Mouse (Mus musculus) embryonic fibroblast, embryonic 13.5 days (primary cell): Measurements from ENCODE around the gene Ncor2.

Experiments used
- CTCF ChIP-seq: IDR thresholded peaks from 2 replicates; pipeline ENCODE4 v1.5.1; 2011; ENCODE audit warnings: mild to moderate bottlenecking, control low read depth, low read length, moderate library complexity, borderline replicate concordance; ENCODE audit not compliant: insufficient read depth
- POLR2A ChIP-seq: IDR thresholded peaks from 2 replicates; pipeline ENCODE4 v1.6.1; 2011; ENCODE audit warnings: low read depth, mild to moderate bottlenecking, control low read depth, low read length, moderate library complexity

DNA sequence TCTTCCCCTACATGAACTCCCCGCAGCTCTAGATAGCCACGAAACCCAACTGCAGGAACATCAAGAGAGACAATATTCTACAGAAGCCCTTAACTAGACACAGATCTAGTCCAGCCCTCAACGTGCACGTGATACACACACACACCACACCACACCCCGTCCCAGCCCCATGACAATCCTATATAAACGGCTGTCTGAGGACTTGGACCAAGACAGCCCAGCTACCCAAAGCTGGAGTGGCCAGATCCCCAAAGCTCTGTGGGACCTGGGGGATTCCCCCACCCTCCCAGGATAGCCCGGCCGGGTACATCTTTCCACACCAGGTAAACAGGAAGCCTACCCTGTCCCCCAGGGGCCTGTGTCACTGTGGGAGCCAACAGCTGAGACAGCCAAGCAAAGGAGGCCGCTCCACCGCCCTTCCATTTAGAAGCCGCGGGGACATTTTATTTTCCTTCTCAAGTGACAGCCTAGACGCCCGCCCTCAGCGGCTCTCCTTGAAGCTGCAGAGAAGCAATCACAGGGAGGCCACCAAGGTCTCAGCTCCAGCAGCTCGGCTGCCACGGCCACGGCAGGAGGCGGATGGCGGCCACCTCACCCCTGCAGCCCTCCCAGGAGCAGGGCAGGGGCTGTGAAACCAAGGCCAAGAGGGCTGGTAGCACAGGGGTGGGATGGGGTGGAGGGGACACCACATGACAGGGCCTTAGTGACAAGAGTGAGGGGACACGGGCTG lies 20.6 kb downstream of the Ncor2 start:
- TF ChIP-seq POLR2A (0 out of 2 replicates have a peak, but pooled peaks have one; percentile 25), CTCF (no peak)
